Mouse (Mus musculus) lung, adult 2 months (tissue): ENCODE measurements at regions not wholly inside any gene's neighbourhood (a gene's known extent, or its start where the extent isn't known, plus 50 kb on each side); places are given as distances from the start of the nearest gene placed in this dataset.

Experiments
- CTCF ChIP-seq: fragments of 200-500 bp; IDR thresholded peaks from 2 replicates; pipeline ENCODE4 v1.5.1; 2011; ENCODE audit warnings: mild to moderate bottlenecking, low read length, control low read depth; ENCODE audit not compliant: insufficient read depth
- POLR2A ChIP-seq: fragments of 200-500 bp; IDR thresholded peaks from 2 replicates; pipeline ENCODE4 v1.6.1; 2011; ENCODE audit warnings: low read depth, mild to moderate bottlenecking, control low read depth, low read length, borderline replicate concordance; ENCODE audit errors: extremely low read depth

DNA sequence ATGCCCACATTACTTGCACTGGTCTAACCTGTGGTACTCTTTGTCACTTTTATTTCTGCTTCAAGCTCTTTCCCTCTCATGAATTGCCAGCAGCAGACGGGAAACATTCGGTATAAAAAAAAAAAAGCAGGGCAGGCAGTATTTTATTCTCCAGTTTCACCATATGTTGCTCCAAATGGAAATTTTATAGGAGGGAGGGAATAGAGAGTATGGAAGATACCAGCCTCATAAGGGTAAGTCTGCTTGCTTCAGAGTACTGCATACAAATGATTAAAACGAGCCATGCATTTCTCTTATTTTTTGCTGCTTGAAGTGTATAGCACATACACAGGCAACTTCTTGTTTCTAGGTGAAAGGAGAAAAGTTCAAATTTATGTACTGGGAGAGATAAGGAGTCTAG is 667.5 kb downstream of the Mat2b start:
- TF ChIP-seq POLR2A (no peak), CTCF (no peak)
